Comparison of ENCODE assay signal across 8 mouse cellular contexts in genomic region chr10:128817033-128817432, GRCm38 (mm10). TPM values are rescaled to one million over a fixed set of nuclear protein-coding genes. Genes with fewer than 3 reads are reported as not detected.
DNase-seq lines count a peak whose midpoint lies in the region; ATAC-seq lines count a peak whose summit lies in the region.

Sarnp (plus strand) TSS chr10:128817333.

- no peak within 1 kb of the TSS for H3K27ac ChIP-seq in intestine, embryonic 14.5 days (ENCODE audit: low read depth)

- WGBS in intestine, embryonic 14.5 days = 87% methylated on average over 13 of the region's 13 CpGs

- H3K9ac ChIP-seq in intestine, embryonic 14.5 days (ENCODE audit: low read length) = no peak within 1 kb of the TSS

- H3K9me3 ChIP-seq in intestine, embryonic 14.5 days (ENCODE audit: control insufficient read depth, low read length) = no peaks in the 10 kb centered on the region

- H3K27me3 ChIP-seq in intestine, embryonic 14.5 days (replicated peaks; ENCODE audit: control insufficient read depth, insufficient read depth, low read length) = no peaks in the 10 kb centered on the region

- peaks cover 66% of the 10 kb centered on the region for H3K36me3 ChIP-seq in intestine, embryonic 14.5 days (ENCODE audit: control insufficient read depth, insufficient read depth, low read length)

- ATAC-seq in intestine, embryonic 14.5 days (replicated peaks; ENCODE audit: low FRiP score, low TSS enrichment, low read depth) = no peak
- no peak for ATAC-seq in megakaryocyte-erythroid progenitor cell, adult 5-6 weeks (replicated peaks; ENCODE audit: low FRiP score, low TSS enrichment, poor library complexity, severe bottlenecking)

- H3K4me3 ChIP-seq in intestine, embryonic 14.5 days (ENCODE audit: low read depth, low read length) = no peak within 1 kb of the TSS

- H3K4me2 ChIP-seq in intestine, embryonic 14.5 days (ENCODE audit: low read length) = no peak within 1 kb of the TSS

- no peak for DNase-seq in frontal cortex, adult 2 months (ENCODE audit: extremely low spot score in 1 of 2, low spot score in 1 of 2)
- DNase-seq in frontal cortex, postnatal 10 days (ENCODE audit: low spot score in 2 of 2) = no peak
- DNase-seq in adrenal gland, postnatal 36 days = no peak
- DNase-seq in gastrocnemius, postnatal 25 days = no peak
- no peak for DNase-seq in intestine, embryonic 14.5 days (ENCODE audit: low spot score)
- DNase-seq in right cerebral cortex, postnatal 36 days (ENCODE audit: low spot score in 2 of 2) = no peak
- DNase-seq in spleen, postnatal 14 days (ENCODE audit: low spot score in 2 of 2) = no peak

- H3K4me1 ChIP-seq in intestine, embryonic 14.5 days (replicated peaks; ENCODE audit: control insufficient read depth, insufficient read depth, low read length) = peaks cover 4% of the 10 kb centered on the region; the same call in 1 of the 2 replicates

RNA-seq across cellular contexts. Expression of gene Sarnp, which starts in this region (rescaled TPM):
- 55.8 and 69.0 TPM in 2 replicates for polyA plus RNA-seq in frontal cortex, adult 2 months (2012; rRNA removed)
- 10 to 100 TPM; 50.4 to 60.8 TPM for total RNA-seq in adrenal gland, postnatal 36 days (2021)
- 10 to 100 TPM; 26.5 to 28.4 TPM for total RNA-seq in gastrocnemius, postnatal 25 days (2021)
- polyA plus RNA-seq in intestine, embryonic 14.5 days (2014; fragmentation: Nextera tagmentation; extraction: Ambion mirVana) = 189 and 203 TPM in 2 replicates
- total RNA-seq in megakaryocyte-erythroid progenitor cell, adult 5-6 weeks (2014; fragmentation: Nextera tagmentation) = 166 and 201 TPM in 2 replicates
- 364 and 369 TPM in 2 replicates for total RNA-seq in megakaryocyte-erythroid progenitor cell, adult 5-6 weeks (2017)
